Mouse (Mus musculus) T-helper 1 cell (primary cell): ENCODE measurements around the gene Tnfrsf4.

Experiments
- in situ Hi-C: fragments of 300-600 bp; cut with MboI, MseI; formaldehyde crosslinking; loops from one replicate; pipeline ENCODE4 v1.15.1; 2025; ENCODE audit warnings: high pct_unique_total_duplicates

Tnfrsf4 gene

GRCm38 (mm10) chr4:156064510-156064897 lies 50.9 kb downstream of the Tnfrsf4 start:
- in situ Hi-C loops, result no loop called here

GRCm38 (mm10) chr4:156065156-156065894 lies 51.7 kb downstream of the Tnfrsf4 start:
- in situ Hi-C loops, result no loop called here
